Mouse (Mus musculus) monocyte, adult 5-6 weeks (primary cell): ENCODE results near the gene Cep78. TPM values are rescaled to one million over a fixed set of nuclear protein-coding genes. Genes with fewer than 3 reads are reported as not detected.

Source experiments
- ATAC-seq: fragments of 153-309, 156-312 bp; replicated peaks from 2 replicates; pipeline ENCODE4 v1.8.0; 2017; ENCODE audit warnings: mild to moderate bottlenecking; ENCODE audit not compliant: low TSS enrichment, insufficient number of reproducible peaks, severe bottlenecking, poor library complexity, low FRiP score
- total RNA-seq: library from RNA; stranded (forward); fragments of 200-1000, 200-491, 200-594 nt; gene quantifications from 3 replicates; pipeline ENCODE4 v1.2.3, GENCODE M21; 2017

The Cep78 gene
- total RNA-seq, 1 experiment from 2014 or later, result 1.9 TPM

GRCm38 (mm10) chr19:15923426-15923825, 61.4 kb downstream of the Cep78 start:
- ATAC-seq, result peak; percentile 40; the same call in 1 of the 2 replicates

- ATAC-seq, result no peak
These were observed 65.5 kb downstream of the Cep78 start for GRCm38 (mm10) chr19:15919336-15919735.

- ATAC-seq, result no peak
These were observed 66.7 kb downstream of the Cep78 start for GRCm38 (mm10) chr19:15918111-15918510.

GRCm38 (mm10) chr19:15913249-15913997, 71.4 kb downstream of the Cep78 start:
- ATAC-seq, result no peak

GRCm38 (mm10) chr19:15911441-15911840, 73.3 kb downstream of the Cep78 start:
- ATAC-seq, result no peak

- ATAC-seq, result no peak
These were observed 73.8 kb downstream of the Cep78 start for GRCm38 (mm10) chr19:15910987-15911386.

GRCm38 (mm10) chr19:15910488-15910887, 74.3 kb downstream of the Cep78 start:
- ATAC-seq, result no peak

- ATAC-seq, result no peak
These were observed 76.8 kb downstream of the Cep78 start for GRCm38 (mm10) chr19:15908016-15908415.

Other genes starting within 250 kb of the Cep78 start
- 7.0 to 22.2 TPM (median 20.8 TPM) in 3 replicates for gene Psat1, start 37.7 kb downstream of the Cep78 start, total RNA-seq
- gene Gnaq, start 147.8 kb upstream of the Cep78 start, total RNA-seq, result 11.8 to 16.7 TPM (median 14.8 TPM) in 3 replicates